ENCODE assay signal across 28 mouse cellular contexts in genomic region chr8:9424069-9424468, GRCm38 (mm10).
DNase-seq lines count a peak whose midpoint lies in the region; ATAC-seq lines count a peak whose summit lies in the region.
"Had no signal": no experiment of that assay in that cellular context is flagged by ENCODE, and none has a peak within 500 bp of the region (broad histone marks: within the 10 kb centered on the region; RNA-seq: fewer than 3 reads in every experiment).

No protein-coding gene starts in this region.

- no peaks in the 10 kb centered on the region for H3K9me3 ChIP-seq in heart, embryonic 10.5 days
- H3K9me3 ChIP-seq in heart, embryonic 12.5 days (replicated peaks) = no peaks in the 10 kb centered on the region
- H3K9me3 ChIP-seq in kidney, embryonic 16.5 days (ENCODE audit: low read length) = no peaks in the 10 kb centered on the region
- no peaks in the 10 kb centered on the region for H3K9me3 ChIP-seq in kidney, embryonic 15.5 days (replicated peaks)
- H3K9me3 ChIP-seq in neural tube, embryonic 13.5 days = no peaks in the 10 kb centered on the region
- H3K9me3 ChIP-seq: embryonic facial prominence, embryonic 12.5 days; embryonic facial prominence, embryonic 15.5 days; G1E; hindbrain, embryonic 10.5 days had no signal

- no peak overlapping the region for H3K4me2 ChIP-seq in heart, embryonic 12.5 days
- H3K4me2 ChIP-seq in kidney, embryonic 16.5 days (replicated peaks; ENCODE audit: low read depth, low read length) = no peak overlapping the region
- no peak overlapping the region for H3K4me2 ChIP-seq in kidney, embryonic 15.5 days
- no peak overlapping the region for H3K4me2 ChIP-seq in neural tube, embryonic 13.5 days
- H3K4me2 ChIP-seq: embryonic facial prominence, embryonic 12.5 days; embryonic facial prominence, embryonic 15.5 days had no signal

- H3K9ac ChIP-seq in heart, embryonic 12.5 days = no peak overlapping the region
- H3K9ac ChIP-seq in kidney, embryonic 16.5 days (replicated peaks; ENCODE audit: low read length) = no peak overlapping the region
- H3K9ac ChIP-seq in kidney, embryonic 15.5 days = no peak overlapping the region
- H3K9ac ChIP-seq in neural tube, embryonic 13.5 days = no peak overlapping the region
- H3K9ac ChIP-seq: embryonic facial prominence, embryonic 12.5 days; embryonic facial prominence, embryonic 15.5 days; forebrain, postnatal 0 days had no signal

- H3K4me3 ChIP-seq in heart, embryonic 10.5 days = no peak overlapping the region
- no peak overlapping the region for H3K4me3 ChIP-seq in heart, embryonic 12.5 days
- H3K4me3 ChIP-seq in kidney, embryonic 16.5 days (ENCODE audit: low read length) = no peak overlapping the region
- H3K4me3 ChIP-seq in kidney, embryonic 15.5 days (replicated peaks) = no peak overlapping the region
- H3K4me3 ChIP-seq in neural tube, embryonic 13.5 days = no peak overlapping the region
- H3K4me3 ChIP-seq: embryonic facial prominence, embryonic 12.5 days; embryonic facial prominence, embryonic 15.5 days; gastrocnemius, adult 2 months; hindbrain, embryonic 10.5 days had no signal

- 79% methylated on average over 2 of the region's 2 CpGs for WGBS in heart, embryonic 10.5 days
- 90% methylated on average over 2 of the region's 2 CpGs for WGBS in heart, embryonic 12.5 days
- 53% methylated on average over 2 of the region's 2 CpGs for WGBS in kidney, embryonic 16.5 days
- 73% methylated on average over 2 of the region's 2 CpGs for WGBS in kidney, embryonic 15.5 days
- 59% methylated on average over 2 of the region's 2 CpGs for WGBS in neural tube, embryonic 13.5 days

- peaks cover 11% of the 10 kb centered on the region; the same call in 1 of the 2 replicates for H3K4me1 ChIP-seq in heart, embryonic 10.5 days
- peaks cover 8% of the 10 kb centered on the region for H3K4me1 ChIP-seq in heart, embryonic 12.5 days (replicated peaks)
- H3K4me1 ChIP-seq in kidney, embryonic 16.5 days (ENCODE audit: insufficient read depth, low read length) = no peaks in the 10 kb centered on the region
- H3K4me1 ChIP-seq in kidney, embryonic 15.5 days = no peaks in the 10 kb centered on the region
- H3K4me1 ChIP-seq in neural tube, embryonic 13.5 days (replicated peaks) = 0 out of 2 replicates have a peak, but pooled peaks cover 6% of the 10 kb centered on the region
- H3K4me1 ChIP-seq: embryonic facial prominence, embryonic 12.5 days; embryonic facial prominence, embryonic 15.5 days; hindbrain, embryonic 10.5 days had no signal

- DNase-seq in heart, embryonic 10.5 days (ENCODE audit: low spot score) = no peak
- DNase-seq in neural tube, embryonic 10.5 days (ENCODE audit: extremely low spot score, low spot score) = no peak
- DNase-seq in lung, postnatal 10 days = no peak
- DNase-seq: adrenal gland, postnatal 10 days; adrenal gland, postnatal 36 days; B cell, adult 2 months; cerebellum, adult 11 months; cerebellum, adult 2 months; cerebellum, adult 9-11 months; cerebellum, postnatal 25 days; forebrain, postnatal 0 days; gastrocnemius, adult 2 months; gastrocnemius, postnatal 14 days; heart, adult 18-20 months; heart, postnatal 36 days had no signal

- peak overlapping the region; percentile 10; the same call in 1 of the 2 replicates for H3K27ac ChIP-seq in heart, embryonic 10.5 days
- no peak overlapping the region for H3K27ac ChIP-seq in heart, embryonic 12.5 days (ENCODE audit: poor library complexity, severe bottlenecking)
- H3K27ac ChIP-seq in kidney, embryonic 16.5 days (ENCODE audit: low read length) = no peak overlapping the region
- H3K27ac ChIP-seq in kidney, embryonic 15.5 days = no peak overlapping the region
- H3K27ac ChIP-seq in neural tube, embryonic 13.5 days (replicated peaks) = no peak overlapping the region
- H3K27ac ChIP-seq: embryonic facial prominence, embryonic 12.5 days; embryonic facial prominence, embryonic 15.5 days; gastrocnemius, adult 2 months; hindbrain, embryonic 10.5 days; hindbrain, postnatal 0 days had no signal

- ATAC-seq in heart, embryonic 12.5 days (ENCODE audit: insufficient number of reproducible peaks, low FRiP score) = no peak
- 0 out of 2 replicates have a peak, but pooled peaks have one; percentile 61 for ATAC-seq in kidney, embryonic 16.5 days (ENCODE audit: low FRiP score, low TSS enrichment)
- ATAC-seq in kidney, embryonic 15.5 days (replicated peaks; ENCODE audit: low FRiP score) = no peak
- peak; percentile 47; the same call in 1 of the 2 replicates for ATAC-seq in neural tube, embryonic 13.5 days (ENCODE audit: low read depth)
- ATAC-seq: forebrain, embryonic 14.5 days; forebrain, postnatal 0 days; hindbrain, postnatal 0 days; inflammation-experienced regulatory T-cells, adult 6 months; Patski had no signal

- no peaks in the 10 kb centered on the region for H3K27me3 ChIP-seq in heart, embryonic 10.5 days (ENCODE audit: insufficient read depth, poor library complexity, severe bottlenecking)
- no peaks in the 10 kb centered on the region for H3K27me3 ChIP-seq in heart, embryonic 12.5 days (replicated peaks)
- no peaks in the 10 kb centered on the region for H3K27me3 ChIP-seq in kidney, embryonic 16.5 days (ENCODE audit: insufficient read depth, low read length)
- no peaks in the 10 kb centered on the region for H3K27me3 ChIP-seq in kidney, embryonic 15.5 days
- no peaks in the 10 kb centered on the region for H3K27me3 ChIP-seq in neural tube, embryonic 13.5 days
- H3K27me3 ChIP-seq: CH12.LX; embryonic facial prominence, embryonic 12.5 days; embryonic facial prominence, embryonic 15.5 days had no signal

- no peaks in the 10 kb centered on the region for H3K36me3 ChIP-seq in heart, embryonic 10.5 days
- H3K36me3 ChIP-seq in heart, embryonic 12.5 days = no peaks in the 10 kb centered on the region
- H3K36me3 ChIP-seq in kidney, embryonic 16.5 days (ENCODE audit: insufficient read depth, low read length) = no peaks in the 10 kb centered on the region
- no peaks in the 10 kb centered on the region for H3K36me3 ChIP-seq in kidney, embryonic 15.5 days
- H3K36me3 ChIP-seq in neural tube, embryonic 13.5 days = no peaks in the 10 kb centered on the region
- H3K36me3 ChIP-seq: embryonic facial prominence, embryonic 12.5 days; embryonic facial prominence, embryonic 15.5 days; G1E; hindbrain, embryonic 10.5 days had no signal

Comparison
In these comparisons a context has a peak if more than half of its experiments do, and no peak if none do; other contexts are left out.
1. ATAC-seq: peak in kidney, embryonic 16.5 days (single experiment) and neural tube, embryonic 13.5 days (single experiment); none in heart, embryonic 12.5 days (single experiment) and kidney, embryonic 15.5 days (single experiment).